In the genomic region with DNA sequence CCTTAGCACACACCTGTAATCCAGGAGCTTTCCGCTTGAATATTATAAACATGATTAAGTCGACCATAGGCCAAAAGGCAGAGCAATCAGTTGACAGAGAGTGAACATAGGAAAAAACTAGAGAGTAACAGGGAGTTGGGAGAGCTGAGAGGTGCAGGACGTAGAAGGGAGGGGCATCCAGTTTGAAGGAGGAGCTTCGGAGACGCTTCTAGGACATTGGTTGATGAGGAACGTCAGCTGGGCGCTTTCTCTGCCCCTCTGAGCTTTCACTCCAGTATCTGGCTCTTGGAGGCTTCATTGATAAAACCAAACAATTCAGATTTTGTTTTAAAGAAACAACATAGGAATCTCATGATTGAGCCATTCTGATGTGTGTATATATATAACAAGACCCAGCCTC, we compare ENCODE assay signal across 23 mouse cellular contexts. TPM values are rescaled to one million over a fixed set of nuclear protein-coding genes. Genes with fewer than 3 reads are reported as not detected.
A peak's percentile ranks its signal among the peaks of the same experiment; 100 is the strongest.
DNase-seq lines count a peak whose midpoint lies in the region; ATAC-seq and TF ChIP-seq lines count a peak whose summit lies in the region.
"Had no signal": no experiment of that assay in that cellular context is flagged by ENCODE, and none has a peak within 500 bp of the region (broad histone marks: within the 10 kb centered on the region; RNA-seq: fewer than 3 reads in every experiment).

No protein-coding gene starts in this region.

- DNase-seq in ES-E14 (ENCODE audit: low read depth, low spot score) (peak; percentile 42), ZHBTc4 (ENCODE audit: low read depth, low spot score) (peak; percentile 71)
- DNase-seq: adrenal gland, adult 2 months; adrenal gland, postnatal 10 days; adrenal gland, postnatal 25 days; B cell, adult 2 months; cerebellum, adult 11 months; cerebellum, adult 18-20 months; cerebellum, adult 8-10 months; cerebellum, adult 9-11 months; cerebellum, postnatal 14 days; cerebellum, postnatal 36 days; embryo, embryonic 11 days; forebrain, postnatal 0 days had no signal

- H3K4me1 ChIP-seq in E14TG2a.4 (replicated peaks; ENCODE audit: low read depth, low read length) (peaks cover 45% of the 10 kb centered on the region), ES-E14 (ENCODE audit: control insufficient read depth in 2 of 2, insufficient read depth in 2 of 2, low read length in 2 of 2, poor library complexity in 1 of 2) (peaks cover 0 to 3% of the 10 kb centered on the region in 2 experiments; a peak in 2 of 4 replicates)

- no peak for TF ChIP-seq CTCF in E14TG2a.4 (conservative IDR thresholded peaks at IDR 0.05; ENCODE audit: low read length)

- no peak overlapping the region for H3K27ac ChIP-seq in ES-E14 (ENCODE audit: insufficient read depth, low read depth, low read length, poor library complexity, severe bottlenecking)
- H3K27ac ChIP-seq: embryonic facial prominence, embryonic 10.5 days; embryonic facial prominence, embryonic 12.5 days; forebrain, embryonic 13.5 days; forebrain, embryonic 15.5 days had no signal

- H3K27me3 ChIP-seq in E14TG2a.4 (ENCODE audit: insufficient read depth, low read length), result no peaks in the 10 kb centered on the region
- H3K27me3 ChIP-seq: CH12.LX; embryonic facial prominence, embryonic 12.5 days; forebrain, embryonic 13.5 days; forebrain, embryonic 15.5 days had no signal

- H3K4me3 ChIP-seq in E14TG2a.4 (replicated peaks; ENCODE audit: low read length), result peak overlapping the region; percentile 27; the same call in 1 of the 2 replicates
- H3K4me3 ChIP-seq in ES-E14 (ENCODE audit: insufficient read depth in 1 of 2, low read depth in 1 of 2, low read length in 2 of 2, poor library complexity in 1 of 2, severe bottlenecking in 1 of 2), result no peak overlapping the region
- H3K4me3 ChIP-seq: embryonic facial prominence, embryonic 10.5 days; embryonic facial prominence, embryonic 12.5 days; forebrain, embryonic 13.5 days; forebrain, embryonic 15.5 days had no signal

- ATAC-seq in megakaryocyte progenitor cell, adult 5-6 weeks (replicated peaks; ENCODE audit: poor library complexity), result no peak
- ATAC-seq in megakaryocyte, adult 5-6 weeks (ENCODE audit: poor library complexity, severe bottlenecking), result no peak
- ATAC-seq: CD4-positive, CD25-positive, alpha-beta regulatory T cell, adult 4 months; forebrain, embryonic 13.5 days; forebrain, embryonic 15.5 days; forebrain, postnatal 0 days had no signal

- H3K9me3 ChIP-seq in E14TG2a.4 (ENCODE audit: low read length) (no peaks in the 10 kb centered on the region), ES-E14 (ENCODE audit: control insufficient read depth, insufficient read depth, low read depth, low read length) (no peaks in the 10 kb centered on the region)
- H3K9me3 ChIP-seq: embryonic facial prominence, embryonic 10.5 days; embryonic facial prominence, embryonic 12.5 days; forebrain, embryonic 13.5 days; forebrain, embryonic 15.5 days had no signal

- in situ Hi-C loops in ES-E14 (cut with MboI; ENCODE audit: low sequenced_read_pairs in 2 of 2, unreplicated experiment in 2 of 2), result no loop called here

- no peak overlapping the region for H3K9ac ChIP-seq in ES-E14 (ENCODE audit: insufficient read depth, low read depth, low read length, poor library complexity, severe bottlenecking)
- H3K9ac ChIP-seq: embryonic facial prominence, embryonic 12.5 days; forebrain, embryonic 13.5 days; forebrain, embryonic 15.5 days; forebrain, postnatal 0 days had no signal

- H3K36me3 ChIP-seq in E14TG2a.4 (ENCODE audit: insufficient read depth, low read length), result peaks cover 71% of the 10 kb centered on the region
- peaks cover 24% of the 10 kb centered on the region for H3K36me3 ChIP-seq in ES-E14 (ENCODE audit: control insufficient read depth, insufficient read depth, low read length, poor library complexity, severe bottlenecking)

TF ChIP-seq in ES-E14, 5 proteins besides CTCF, POLR2A, EP300 and RAD21:
- TF ChIP-seq MAFK (IDR thresholded peaks at IDR 0.05; ENCODE audit: insufficient read depth, low read depth, low read length) (no peak), ZC3H11A (IDR thresholded peaks at IDR 0.05; ENCODE audit: borderline replicate concordance, low read depth, low read length) (no peak), ZNF384 (IDR thresholded peaks at IDR 0.05; ENCODE audit: low read depth, low read length) (no peak), CHD2 (IDR thresholded peaks at IDR 0.05; ENCODE audit: low read depth, low read length) (no peak), HCFC1 (IDR thresholded peaks at IDR 0.05; ENCODE audit: borderline replicate concordance, insufficient read depth, low read length) (no peak)
TF ChIP-seq in ES-E14: peak in this region for 0.

RNA-seq across cellular contexts. Expression of gene 0610037L13Rik, which starts 3.2 kb away (rescaled TPM):
- 59.2 and 60.7 TPM in 2 replicates for total RNA-seq in ES-E14 (2012; rRNA removed)
- 59.8 and 60.9 TPM in 2 replicates for total RNA-seq in megakaryocyte progenitor cell, adult 5-6 weeks (2015)
- 44.5 and 65.4 TPM in 2 replicates for total RNA-seq in megakaryocyte progenitor cell, adult 5-6 weeks (2017)
- total RNA-seq in megakaryocyte, adult 5-6 weeks (2015), result 34.7 and 36.0 TPM in 2 replicates
- 33.6 and 34.7 TPM in 2 replicates for total RNA-seq in megakaryocyte, adult 5-6 weeks (2017)

RNA-seq across cellular contexts. Expression of gene Magoh, which starts 6.8 kb away (rescaled TPM):
- 115 and 192 TPM in 2 replicates for total RNA-seq in ES-E14 (2012; rRNA removed)
- total RNA-seq in megakaryocyte progenitor cell, adult 5-6 weeks (2015), result 241 and 247 TPM in 2 replicates
- total RNA-seq in megakaryocyte progenitor cell, adult 5-6 weeks (2017), result 327 and 344 TPM in 2 replicates
- 131 and 134 TPM in 2 replicates for total RNA-seq in megakaryocyte, adult 5-6 weeks (2015)
- total RNA-seq in megakaryocyte, adult 5-6 weeks (2017), result 208 and 218 TPM in 2 replicates

RNA-seq across cellular contexts. Expression of gene Cpt2, which starts 37.0 kb away (rescaled TPM):
- 7.9 and 11.0 TPM in 2 replicates for total RNA-seq in ES-E14 (2012; rRNA removed)
- 20.9 and 22.2 TPM in 2 replicates for total RNA-seq in megakaryocyte progenitor cell, adult 5-6 weeks (2015)
- total RNA-seq in megakaryocyte progenitor cell, adult 5-6 weeks (2017), result 19.0 and 19.7 TPM in 2 replicates
- total RNA-seq in megakaryocyte, adult 5-6 weeks (2015), result 19.3 and 24.5 TPM in 2 replicates
- total RNA-seq in megakaryocyte, adult 5-6 weeks (2017), result 16.7 and 26.7 TPM in 2 replicates
